Mouse (Mus musculus): ENCODE measurements around the gene Cpsf4. TPM values are rescaled to one million over a fixed set of nuclear protein-coding genes. Genes with fewer than 3 reads are reported as not detected.
"Not testable (repeated sequence)": the region's sequence is repeated elsewhere in the genome, so short reads cannot be mapped to it uniquely, and the experiment has no call there.

Cpsf4 gene
- total RNA-seq (2017), result 31.9 and 36.5 TPM in 2 replicates

DNA sequence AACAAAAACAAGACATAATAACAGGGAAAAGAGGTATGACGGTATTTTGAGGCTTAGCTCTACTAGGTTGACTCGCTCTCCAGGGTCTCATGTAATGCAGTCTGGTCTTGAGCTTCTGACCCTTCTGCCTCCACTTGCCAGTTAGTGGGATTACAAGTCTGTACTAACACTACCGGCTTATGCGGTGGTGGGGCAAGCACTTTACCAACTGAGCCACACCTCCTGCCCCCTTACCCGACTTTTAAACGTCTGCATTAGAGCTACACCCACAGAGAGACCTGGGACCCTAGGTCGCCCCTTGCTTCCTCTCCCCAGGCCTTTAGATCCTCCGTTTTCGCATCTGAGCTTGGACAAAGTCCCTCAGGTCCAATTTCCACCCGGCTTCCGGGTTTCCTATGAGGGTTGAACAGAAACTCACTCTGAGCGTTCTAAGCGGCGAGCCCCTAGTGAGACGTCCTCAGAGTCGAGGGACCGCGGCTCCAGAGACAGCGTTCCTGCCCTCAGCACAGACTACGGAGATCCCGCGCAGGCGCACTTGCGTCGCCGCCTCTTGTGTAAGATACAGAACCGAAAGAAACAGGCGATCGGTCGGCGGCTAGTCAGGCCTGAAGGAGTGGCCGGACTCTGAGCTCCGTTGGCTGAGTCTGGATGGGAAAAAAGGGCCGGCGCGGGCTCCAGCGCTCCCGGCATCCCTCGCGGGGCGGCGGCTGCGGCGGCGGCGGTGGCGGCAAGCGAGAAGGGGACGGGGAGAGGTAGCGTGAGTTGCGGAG lies at the start of gene Cpsf4, which contains the start of gene Ptcd1:
Gene Cpsf4, plus strand, starts transcription at position 678 of the 770 bp plus-strand sequence.
Gene Ptcd1, minus strand, starts transcription at position 573 of the 770 bp plus-strand sequence.
- ATAC-seq (ENCODE audit: extremely low read depth, insufficient number of reproducible peaks, low FRiP score, poor library complexity, severe bottlenecking), result peak; percentile 94

DNA sequence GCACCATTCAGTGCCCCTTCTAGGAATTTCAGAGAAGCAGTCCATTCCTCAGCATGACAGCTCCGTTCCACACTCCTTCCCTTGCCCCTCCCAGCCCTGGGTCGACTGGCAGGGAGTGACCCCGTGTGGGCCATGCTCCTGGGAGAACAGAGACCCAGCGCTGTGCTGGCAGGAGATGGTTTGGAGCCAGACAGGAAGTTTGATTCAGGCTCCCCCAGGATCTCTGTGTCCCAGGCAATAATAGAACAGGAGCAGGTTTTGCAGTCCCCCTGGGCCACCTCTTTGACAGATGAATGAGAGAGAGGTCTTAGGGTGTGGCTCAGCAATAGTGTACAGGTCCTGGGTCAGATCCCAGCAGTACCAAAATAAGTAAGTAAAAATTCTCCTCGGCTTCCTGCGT lies 49.0 kb upstream of the Cpsf4 start:
- ATAC-seq (ENCODE audit: extremely low read depth, insufficient number of reproducible peaks, low FRiP score, poor library complexity, severe bottlenecking), result no peak

DNA sequence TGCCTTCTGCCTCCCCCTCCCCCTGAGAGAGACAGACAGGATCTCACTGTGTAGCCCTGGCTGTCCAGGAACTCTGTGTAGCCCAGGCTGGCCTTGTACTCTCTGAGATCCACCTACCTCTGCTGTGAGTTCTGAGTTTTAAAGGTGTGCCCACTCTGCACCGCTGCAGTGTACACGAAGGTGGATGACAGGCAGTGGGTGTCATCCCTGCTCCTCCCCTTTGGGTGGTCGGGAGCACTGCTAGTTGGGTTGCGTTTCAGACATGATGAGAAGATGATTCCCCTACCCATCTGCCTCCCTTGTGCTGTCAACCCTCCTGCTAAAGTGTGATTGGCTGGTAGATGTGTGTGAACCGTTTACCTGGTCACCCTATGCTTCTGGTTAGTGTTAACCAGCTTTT lies 48.6 kb upstream of the Cpsf4 start:
- ATAC-seq (ENCODE audit: extremely low read depth, insufficient number of reproducible peaks, low FRiP score, poor library complexity, severe bottlenecking), result no peak

DNA sequence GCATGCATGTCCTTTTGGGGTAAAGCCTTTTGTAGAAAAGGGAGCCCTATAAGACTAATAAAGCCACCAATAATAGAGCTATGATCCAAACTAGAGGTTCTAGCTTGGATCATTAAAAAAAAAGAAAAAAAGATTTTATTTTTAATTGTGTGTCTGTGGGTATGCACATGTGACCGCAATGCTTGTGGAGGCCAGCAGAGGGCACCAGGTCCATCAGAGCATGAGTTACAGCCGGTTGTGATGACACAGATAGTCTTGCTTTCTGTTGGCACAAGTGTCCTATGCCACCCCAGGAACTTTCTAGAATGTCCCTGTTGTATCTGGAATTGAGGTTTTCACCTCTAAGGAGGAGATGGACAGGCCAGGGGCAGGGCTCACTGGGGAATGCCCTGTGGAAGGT lies 47.6 kb upstream of the Cpsf4 start:
- 0 out of 2 replicates have a peak, but pooled peaks have one; percentile 16 for ATAC-seq (ENCODE audit: extremely low read depth, insufficient number of reproducible peaks, low FRiP score, poor library complexity, severe bottlenecking)

DNA sequence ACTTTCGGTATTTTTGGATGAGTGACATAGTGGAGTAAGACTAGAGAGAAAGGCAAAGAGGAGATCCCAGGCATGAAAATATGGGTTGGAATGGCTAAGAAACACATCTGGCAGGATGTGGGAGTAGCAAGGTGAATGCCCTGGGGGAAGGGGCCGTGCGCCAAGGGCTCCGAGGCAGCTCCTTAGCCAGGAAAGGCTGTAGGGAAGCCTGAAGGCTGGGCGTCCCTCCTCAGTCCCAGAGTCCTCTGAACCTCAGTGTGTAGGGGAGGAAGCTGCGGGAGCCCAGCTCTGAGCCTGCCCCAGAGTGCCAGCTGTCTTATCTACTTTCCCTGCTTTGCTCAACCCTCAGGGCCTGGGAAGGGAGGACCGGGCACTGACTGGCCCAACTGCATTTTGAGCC lies 46.1 kb upstream of the Cpsf4 start:
- ATAC-seq (ENCODE audit: extremely low read depth, insufficient number of reproducible peaks, low FRiP score, poor library complexity, severe bottlenecking), result no peak

DNA sequence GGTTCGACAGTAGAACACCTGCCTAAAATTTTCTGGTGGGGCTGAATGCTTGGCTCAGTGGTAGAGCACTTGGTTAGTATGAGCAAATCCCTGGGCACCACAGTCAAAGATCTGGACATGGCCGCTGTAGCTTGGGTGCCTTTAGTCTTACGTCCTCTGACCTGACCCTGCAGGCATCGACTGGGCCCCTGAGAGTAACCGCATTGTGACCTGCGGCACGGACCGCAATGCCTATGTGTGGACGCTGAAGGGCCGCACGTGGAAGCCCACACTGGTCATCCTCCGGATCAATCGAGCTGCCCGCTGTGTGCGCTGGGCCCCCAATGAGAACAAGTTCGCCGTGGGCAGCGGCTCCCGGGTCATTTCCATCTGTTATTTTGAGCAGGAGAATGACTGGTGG lies 43.6 kb upstream of the Cpsf4 start:
- no peak for ATAC-seq (ENCODE audit: extremely low read depth, insufficient number of reproducible peaks, low FRiP score, poor library complexity, severe bottlenecking)

DNA sequence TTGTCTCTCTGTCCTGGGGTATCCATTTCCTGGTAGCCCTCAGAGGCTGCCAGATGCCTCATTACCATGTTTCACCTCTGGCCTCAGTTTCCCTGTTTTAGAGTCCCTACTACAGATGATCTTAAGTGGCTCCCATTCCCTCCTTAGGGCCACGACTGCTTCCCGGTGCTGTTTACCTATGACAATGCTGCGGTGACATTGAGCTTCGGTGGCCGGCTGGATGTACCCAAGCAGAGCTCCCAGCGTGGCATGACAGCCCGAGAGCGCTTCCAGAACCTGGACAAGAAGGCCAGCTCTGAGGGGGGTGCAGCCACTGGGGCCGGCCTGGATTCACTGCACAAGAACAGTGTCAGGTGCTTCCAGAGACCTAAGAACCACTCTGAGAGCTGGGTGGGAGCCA lies 40.4 kb upstream of the Cpsf4 start:
- ATAC-seq (ENCODE audit: extremely low read depth, insufficient number of reproducible peaks, low FRiP score, poor library complexity, severe bottlenecking), result no peak

DNA sequence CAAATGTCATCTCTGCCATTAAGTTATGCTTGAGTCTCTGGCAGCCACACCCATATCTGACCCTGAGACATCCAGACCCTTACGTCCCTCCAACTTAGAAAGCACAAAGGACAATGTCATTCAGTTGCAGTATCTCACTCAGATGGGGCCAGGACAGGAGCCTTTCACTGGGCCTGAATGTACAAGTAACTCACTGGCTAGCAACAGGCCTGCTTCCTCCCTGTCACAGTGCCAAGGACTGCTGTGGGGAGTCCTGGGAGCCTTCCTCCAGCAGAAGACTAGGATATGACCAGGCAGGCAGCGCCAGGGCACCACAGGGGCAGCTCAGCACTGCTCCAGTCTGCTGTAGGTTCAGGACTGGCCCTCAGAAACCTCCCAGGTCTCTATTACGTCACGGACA lies 37.9 kb upstream of the Cpsf4 start:
- ATAC-seq (ENCODE audit: extremely low read depth, insufficient number of reproducible peaks, low FRiP score, poor library complexity, severe bottlenecking), result no peak

DNA sequence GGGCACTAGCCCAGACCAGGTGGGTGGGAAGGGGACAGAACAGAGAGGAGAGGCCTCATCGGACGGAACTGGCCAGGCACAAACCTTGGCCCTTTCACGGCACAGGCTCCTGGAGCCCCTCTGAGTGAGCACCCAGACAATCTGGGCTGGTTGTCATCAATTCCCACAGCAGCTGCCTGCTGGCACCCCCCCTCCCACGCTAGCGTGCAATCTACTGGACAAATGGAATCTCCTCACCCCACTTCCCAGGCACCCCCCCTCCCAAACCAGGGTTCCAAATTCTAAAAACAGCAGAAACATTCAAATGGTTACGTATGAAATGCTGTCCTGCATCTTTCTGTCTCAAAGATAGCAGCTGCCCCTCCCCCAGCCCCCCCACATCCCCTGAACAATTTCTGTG lies 37.2 kb upstream of the Cpsf4 start:
- not testable (repeated sequence) for ATAC-seq (ENCODE audit: extremely low read depth, insufficient number of reproducible peaks, low FRiP score, poor library complexity, severe bottlenecking)

DNA sequence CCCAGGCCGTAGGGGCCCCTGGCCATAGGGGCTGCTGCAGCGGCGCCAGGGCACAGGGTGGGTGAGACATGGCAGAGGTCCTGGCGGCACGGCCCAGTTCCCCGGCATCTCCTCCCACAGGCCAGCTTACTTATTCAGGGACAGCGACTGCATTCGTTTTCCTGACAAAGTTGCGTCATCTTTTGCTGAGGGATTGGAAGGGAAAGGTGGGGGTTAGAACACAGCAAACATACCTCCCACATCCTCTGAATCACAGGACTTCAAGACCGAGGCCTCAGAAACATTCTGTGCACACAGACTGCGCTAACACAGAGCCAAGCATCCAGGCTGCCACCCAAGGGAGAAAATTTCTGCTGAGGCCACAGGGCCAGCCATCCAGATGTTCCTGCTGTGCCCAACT lies 36.8 kb upstream of the Cpsf4 start:
- no peak for ATAC-seq (ENCODE audit: extremely low read depth, insufficient number of reproducible peaks, low FRiP score, poor library complexity, severe bottlenecking)

DNA sequence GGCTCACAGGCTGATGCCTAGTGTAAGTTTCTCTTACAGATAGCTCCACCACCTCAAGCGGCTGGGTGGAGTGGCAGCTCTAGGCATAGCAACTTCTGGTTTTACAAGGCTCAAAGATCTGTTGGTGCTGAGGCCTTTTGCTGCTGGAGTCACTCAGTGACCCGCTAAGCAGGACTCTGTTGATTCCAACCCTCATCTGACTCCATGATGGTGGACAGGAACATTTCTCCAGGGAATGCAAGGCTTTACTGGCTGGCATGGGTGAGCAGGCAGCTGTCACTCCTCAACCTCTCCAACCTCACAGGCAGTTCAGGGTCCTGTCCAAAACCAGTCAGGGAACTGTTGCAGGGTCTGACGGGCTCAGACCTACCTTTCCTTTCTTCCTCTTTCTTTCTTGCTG lies 36.0 kb upstream of the Cpsf4 start:
- ATAC-seq (ENCODE audit: extremely low read depth, insufficient number of reproducible peaks, low FRiP score, poor library complexity, severe bottlenecking), result no peak

DNA sequence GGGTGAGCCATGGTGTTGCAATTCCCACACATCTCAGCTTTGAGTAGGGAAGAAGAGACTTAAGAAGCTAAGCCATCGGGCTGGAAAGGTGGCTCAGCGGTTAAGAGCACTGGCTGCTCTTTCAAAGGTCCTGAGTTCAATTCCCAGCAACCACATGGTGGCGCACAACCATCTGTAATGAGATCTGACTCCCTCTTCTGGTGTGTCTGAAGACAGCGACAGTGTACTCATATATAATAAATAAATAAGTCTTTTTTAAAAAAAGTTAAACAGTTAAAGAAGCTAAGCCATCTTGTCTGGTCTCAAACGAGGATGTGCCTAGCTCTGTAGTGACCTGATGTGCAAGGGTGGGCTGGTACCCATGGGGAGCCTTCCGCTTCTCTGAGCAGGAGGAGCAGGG lies 33.7 kb upstream of the Cpsf4 start:
- not testable (repeated sequence) for ATAC-seq (ENCODE audit: extremely low read depth, insufficient number of reproducible peaks, low FRiP score, poor library complexity, severe bottlenecking)

DNA sequence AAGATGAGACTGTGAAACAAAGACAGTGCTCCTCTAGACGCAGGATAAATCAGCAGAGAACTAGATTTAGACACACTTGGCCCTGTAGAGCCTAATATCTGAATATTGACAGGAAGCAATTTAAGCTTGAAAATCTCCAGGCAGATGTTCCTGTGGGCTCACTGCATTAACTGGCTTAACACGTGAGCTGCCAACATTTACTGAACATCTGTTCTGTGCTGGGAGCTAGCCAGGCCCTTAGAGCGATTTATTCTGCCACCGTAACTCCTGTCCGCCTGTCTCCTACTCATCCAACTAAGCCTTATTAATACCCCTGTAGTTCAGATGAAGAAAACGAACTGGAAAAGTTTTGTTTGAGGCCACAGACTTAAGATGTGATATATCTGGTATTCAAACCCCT lies 28.2 kb upstream of the Cpsf4 start:
- ATAC-seq (ENCODE audit: extremely low read depth, insufficient number of reproducible peaks, low FRiP score, poor library complexity, severe bottlenecking), result no peak

DNA sequence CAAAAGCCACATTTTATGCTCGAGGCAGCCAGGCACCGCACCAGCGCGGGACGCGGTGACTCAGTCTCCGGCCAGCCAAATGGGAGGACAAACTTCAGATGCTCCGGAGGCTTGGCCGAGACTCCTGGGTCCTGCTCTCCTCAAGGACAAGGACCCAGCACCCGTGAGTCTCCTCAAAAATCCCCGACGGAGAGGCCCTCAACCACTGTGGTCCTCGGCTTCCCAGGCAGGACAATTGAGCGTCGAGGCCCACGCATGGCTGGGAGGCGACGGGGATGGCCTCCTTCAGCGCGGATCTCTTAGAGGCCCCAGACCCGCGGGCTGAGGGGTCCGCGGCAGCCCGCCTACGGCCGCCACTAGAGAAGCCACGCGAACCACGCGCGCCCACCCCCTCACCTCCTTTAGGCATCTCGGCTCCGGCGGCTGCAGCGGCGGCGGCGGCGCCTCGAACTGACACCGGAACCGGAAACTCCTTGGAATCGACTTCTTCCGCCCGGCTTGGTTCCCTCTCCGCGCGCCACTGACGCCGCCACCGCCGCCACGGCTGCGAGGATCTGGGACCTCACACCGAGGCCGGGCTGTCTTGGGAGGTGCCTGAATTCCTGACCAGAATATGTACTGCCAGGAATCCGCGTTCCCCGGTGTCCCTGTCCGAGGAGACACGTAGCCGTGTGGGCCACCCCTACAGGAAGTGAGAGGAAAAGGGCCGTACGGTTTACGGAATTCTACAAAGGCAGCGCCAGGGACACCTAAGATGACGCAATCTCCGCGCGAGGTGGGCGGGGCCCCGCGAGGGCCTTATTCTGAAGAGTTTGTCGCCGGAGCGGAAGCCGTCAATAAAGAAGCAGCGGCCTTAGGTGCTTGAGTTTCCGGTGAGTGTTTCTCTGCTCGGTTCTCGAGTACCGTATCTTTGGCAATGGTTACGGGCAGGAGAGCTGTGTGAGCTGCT lies 27.2 kb upstream of the Cpsf4 start, which contains the start of the genes Pdap1 and Bud31:
Gene Pdap1, minus strand, starts transcription at position 668 of the 949 bp plus-strand sequence.
Gene Bud31, plus strand, starts transcription at position 792 of the 949 bp plus-strand sequence.
- ATAC-seq (ENCODE audit: extremely low read depth, insufficient number of reproducible peaks, low FRiP score, poor library complexity, severe bottlenecking), result peak; percentile 86

DNA sequence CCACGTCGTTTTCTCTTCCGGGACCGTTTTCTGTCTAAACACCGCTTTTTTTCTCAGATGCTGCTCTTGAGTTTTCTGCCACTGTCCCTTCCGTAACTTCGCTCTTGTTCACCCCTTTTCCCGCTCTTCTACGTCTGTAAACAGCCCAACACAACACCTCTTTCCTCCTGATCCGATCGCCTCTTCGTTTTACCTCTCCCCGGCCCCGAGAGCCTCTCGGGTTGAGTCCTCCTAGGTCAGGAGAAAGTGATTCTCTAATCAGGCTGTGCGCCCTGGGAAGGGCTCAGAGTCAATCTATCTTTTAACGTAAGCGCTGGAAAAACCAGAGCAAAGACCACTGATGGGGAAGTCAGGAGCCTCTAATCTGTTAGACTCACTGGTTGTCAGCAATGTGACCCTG lies 26.4 kb upstream of the Cpsf4 start:
- no peak for ATAC-seq (ENCODE audit: extremely low read depth, insufficient number of reproducible peaks, low FRiP score, poor library complexity, severe bottlenecking)

DNA sequence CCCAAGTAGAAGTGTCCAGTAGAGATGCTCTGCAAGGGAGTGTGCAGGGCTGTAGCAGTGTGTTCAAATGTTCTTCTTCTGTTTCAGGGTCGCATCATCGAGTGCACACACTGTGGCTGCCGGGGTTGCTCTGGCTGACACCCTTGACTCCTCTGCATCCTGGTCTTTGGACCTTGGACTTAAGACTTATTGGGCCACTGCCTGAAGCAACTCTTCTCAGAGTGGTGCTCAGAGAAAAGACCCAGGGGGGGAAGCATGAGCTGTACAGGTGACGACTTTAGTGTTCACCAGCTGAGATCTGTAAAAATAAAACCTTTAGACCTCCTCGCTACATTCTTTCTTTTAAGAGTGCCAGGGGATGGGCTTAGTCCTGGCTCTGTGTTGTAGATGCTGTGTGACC lies 19.3 kb upstream of the Cpsf4 start:
- no peak for ATAC-seq (ENCODE audit: extremely low read depth, insufficient number of reproducible peaks, low FRiP score, poor library complexity, severe bottlenecking)

DNA sequence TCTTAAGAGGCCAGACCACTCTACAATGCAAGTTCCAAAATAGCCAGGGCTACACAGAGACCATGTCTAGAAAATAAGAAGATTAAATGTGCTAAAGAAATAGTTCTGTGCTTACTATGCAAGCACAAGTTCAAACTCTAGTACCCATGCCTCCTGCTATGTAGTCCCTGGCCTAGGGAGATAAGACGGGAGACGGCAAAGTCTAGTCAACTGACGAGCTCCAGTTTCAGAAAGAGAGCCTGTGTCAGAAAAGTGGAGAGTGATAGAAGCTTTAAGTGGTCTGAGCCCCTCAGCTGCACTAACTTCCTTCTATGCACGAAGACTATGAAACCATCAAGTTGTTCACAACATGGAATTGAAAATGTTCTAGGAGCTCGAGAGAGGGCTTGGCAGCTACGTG lies 17.7 kb upstream of the Cpsf4 start:
- no peak for ATAC-seq (ENCODE audit: extremely low read depth, insufficient number of reproducible peaks, low FRiP score, poor library complexity, severe bottlenecking)

DNA sequence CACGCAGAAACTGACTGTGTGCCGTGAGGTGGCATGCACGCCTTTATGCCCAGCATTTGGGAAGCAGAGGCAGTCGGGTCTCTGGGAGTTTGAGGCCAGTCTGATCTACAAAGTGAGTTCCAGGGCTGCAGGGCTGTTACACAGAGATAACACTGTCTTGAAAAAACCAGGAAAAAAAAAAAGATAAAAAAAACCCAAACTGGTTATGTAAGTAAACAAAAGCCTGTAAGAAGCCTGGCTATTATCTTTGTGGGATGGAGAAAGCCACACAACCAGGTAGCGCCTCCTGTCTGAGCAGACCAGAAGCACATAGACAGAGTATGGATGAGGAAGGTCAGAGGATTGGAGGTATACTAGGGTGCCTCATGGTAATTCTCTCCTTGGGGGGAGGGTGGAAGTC lies 14.3 kb upstream of the Cpsf4 start:
- ATAC-seq (ENCODE audit: extremely low read depth, insufficient number of reproducible peaks, low FRiP score, poor library complexity, severe bottlenecking), result no peak

DNA sequence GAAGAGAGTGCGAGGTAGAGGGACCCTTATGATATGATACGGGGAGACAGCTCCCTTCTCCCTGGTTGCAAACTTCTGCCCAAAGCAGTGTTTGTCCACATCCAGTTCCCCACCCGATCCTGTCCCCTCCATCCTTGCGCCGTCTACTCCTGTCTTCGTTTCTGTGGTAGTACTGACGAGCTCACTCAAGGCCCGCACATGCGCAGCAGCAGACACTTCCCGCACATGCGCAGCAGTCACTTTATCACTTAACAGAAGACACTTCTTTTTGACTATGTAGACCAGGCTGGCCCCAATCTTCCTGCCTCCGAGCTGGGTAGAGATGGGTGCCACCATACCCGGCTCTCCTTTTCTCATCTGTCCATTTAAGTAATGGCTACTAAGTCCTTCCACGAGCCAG lies 5.7 kb upstream of the Cpsf4 start:
- ATAC-seq (ENCODE audit: extremely low read depth, insufficient number of reproducible peaks, low FRiP score, poor library complexity, severe bottlenecking), result no peak

DNA sequence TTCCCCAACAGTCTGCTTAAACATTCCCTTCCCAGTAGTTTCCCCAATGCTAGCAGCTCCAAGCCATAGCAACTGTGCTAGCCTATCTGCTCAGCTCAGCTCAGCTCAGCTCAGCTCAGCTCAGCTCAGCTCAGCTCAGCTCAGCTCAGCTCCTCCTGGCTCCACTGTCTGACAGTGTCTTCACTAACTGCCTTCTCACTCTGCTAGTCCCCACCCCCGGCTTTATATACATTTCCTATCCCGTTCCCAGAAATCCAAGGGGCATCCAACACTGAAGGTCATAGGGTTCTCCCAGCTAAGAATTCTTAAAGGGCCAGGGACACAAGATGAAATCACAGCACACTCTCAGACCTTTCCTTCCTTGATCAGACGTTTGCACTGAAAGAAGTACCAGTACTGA lies 2.3 kb upstream of the Cpsf4 start:
- ATAC-seq (ENCODE audit: extremely low read depth, insufficient number of reproducible peaks, low FRiP score, poor library complexity, severe bottlenecking), result no peak
